ENCODE assay signal across 17 mouse cellular contexts in genomic region chr14:48098253-48098652, GRCm38 (mm10).
"Had no signal": no experiment of that assay in that cellular context is flagged by ENCODE, and none has a peak within 500 bp of the region (broad histone marks: within the 10 kb centered on the region; RNA-seq: fewer than 3 reads in every experiment).

No protein-coding gene starts in this region.

- H3K27ac ChIP-seq: liver, embryonic 15.5 days; lung, embryonic 15.5 days; macrophage; midbrain, embryonic 12.5 days; neural tube, embryonic 12.5 days; stomach, embryonic 15.5 days; stomach, postnatal 0 days had no signal

- H3K9ac ChIP-seq: liver, embryonic 15.5 days; lung, embryonic 15.5 days; midbrain, embryonic 12.5 days; neural tube, embryonic 12.5 days; stomach, embryonic 15.5 days had no signal

- H3K36me3 ChIP-seq: liver, embryonic 15.5 days; lung, embryonic 15.5 days; midbrain, embryonic 12.5 days; neural tube, embryonic 12.5 days; stomach, embryonic 15.5 days had no signal

- H3K9me3 ChIP-seq: liver, embryonic 15.5 days; lung, embryonic 15.5 days; megakaryocyte, embryonic 14.5 days; midbrain, embryonic 12.5 days; neural tube, embryonic 12.5 days; stomach, embryonic 15.5 days had no signal

- H3K4me2 ChIP-seq: liver, embryonic 15.5 days; lung, embryonic 15.5 days; midbrain, embryonic 12.5 days; neural tube, embryonic 12.5 days; stomach, embryonic 15.5 days had no signal

- H3K27me3 ChIP-seq: liver, embryonic 15.5 days; lung, embryonic 15.5 days; megakaryocyte, embryonic 14.5 days; midbrain, embryonic 12.5 days; neural tube, embryonic 12.5 days; stomach, embryonic 15.5 days had no signal

- ATAC-seq: lung, postnatal 0 days had no signal

- H3K4me3 ChIP-seq: liver, embryonic 15.5 days; lung, embryonic 15.5 days; megakaryocyte, embryonic 14.5 days; midbrain, embryonic 12.5 days; neural tube, embryonic 12.5 days; stomach, embryonic 15.5 days had no signal

- H3K4me1 ChIP-seq: liver, embryonic 15.5 days; lung, embryonic 15.5 days; megakaryocyte, embryonic 14.5 days; midbrain, embryonic 12.5 days; neural tube, embryonic 12.5 days; stomach, embryonic 15.5 days had no signal

- DNase-seq: lung, adult 2 months; lung, postnatal 14 days; lung, postnatal 36 days; midbrain, embryonic 14.5 days; right cerebral cortex, postnatal 14 days; thymus, adult 18-20 months; thymus, postnatal 14 days; thymus, postnatal 36 days had no signal
